Mouse (Mus musculus) ovary, postnatal 10 days (tissue): Measurements from ENCODE around the gene Fam102a.

ENCODE experiments used
- DNase-seq: peaks from one replicate; pipeline ENCODE4 v3.0.0; 2022; ENCODE audit warnings: low spot score

The Fam102a gene

GRCm38 (mm10) chr2:32608778-32609435 is 73.8 kb downstream of the Fam102a start:
- DNase-seq = no peak

GRCm38 (mm10) chr2:32610610-32611229 is 75.6 kb downstream of the Fam102a start:
- DNase-seq = no peak

GRCm38 (mm10) chr2:32612274-32612673 is 77.1 kb downstream of the Fam102a start:
- no peak for DNase-seq

- no peak for DNase-seq
Measured at GRCm38 (mm10) chr2:32617109-32617508, 82.0 kb downstream of the Fam102a start.

GRCm38 (mm10) chr2:32617601-32618000 is 82.5 kb downstream of the Fam102a start:
- no peak for DNase-seq

GRCm38 (mm10) chr2:32618051-32618450 is 82.9 kb downstream of the Fam102a start:
- no peak for DNase-seq
